Mouse (Mus musculus) urinary bladder, postnatal 10 days (tissue): Measurements from ENCODE around the gene Mfsd6.
"Not testable (repeated sequence)": the region's sequence is repeated elsewhere in the genome, so short reads cannot be mapped to it uniquely, and the experiment has no call there.

Experiments used
- DNase-seq: peaks from one replicate; pipeline ENCODE4 v3.0.0; 2022; ENCODE audit warnings: low spot score

Mfsd6 gene

DNA sequence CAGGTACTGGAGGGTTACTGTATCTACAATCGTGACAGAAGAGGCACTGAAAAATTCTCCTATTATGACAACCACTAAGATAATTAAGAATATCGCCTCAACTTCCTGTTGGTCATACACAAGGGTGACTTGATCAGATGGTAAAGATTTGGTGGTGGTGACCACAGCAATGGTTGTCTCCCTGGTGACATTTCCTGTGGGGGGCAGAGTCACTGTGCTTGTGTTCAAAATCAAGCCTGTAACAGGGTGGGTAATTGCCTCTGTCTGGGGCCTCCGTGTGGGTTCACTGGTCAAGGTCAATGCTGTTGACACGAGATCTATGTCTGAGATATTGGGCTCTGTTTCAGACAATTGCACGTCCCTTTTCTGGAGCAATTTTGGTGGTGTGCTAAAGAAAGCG is 18.5 kb downstream of the Mfsd6 start:
- no peak for DNase-seq

DNA sequence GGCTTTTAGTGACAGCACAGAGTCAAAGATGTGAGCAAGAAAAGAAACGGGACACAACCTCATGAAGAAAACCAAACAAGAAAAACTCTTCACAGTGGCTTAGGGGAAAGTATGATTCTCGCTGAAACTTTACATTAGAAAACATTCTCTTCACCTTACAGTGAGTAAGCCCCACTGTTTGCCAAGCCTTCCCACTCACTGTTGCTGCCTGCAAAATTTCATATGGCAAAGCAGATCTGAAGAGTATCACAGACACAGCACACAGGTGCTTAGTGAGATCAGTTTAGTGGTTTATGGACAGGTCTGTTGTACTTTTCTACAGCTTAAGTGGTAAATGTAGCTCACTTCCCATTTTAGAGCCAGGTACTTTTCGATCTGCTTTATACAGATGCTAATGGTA is 20.2 kb downstream of the Mfsd6 start:
- DNase-seq, result no peak

DNA sequence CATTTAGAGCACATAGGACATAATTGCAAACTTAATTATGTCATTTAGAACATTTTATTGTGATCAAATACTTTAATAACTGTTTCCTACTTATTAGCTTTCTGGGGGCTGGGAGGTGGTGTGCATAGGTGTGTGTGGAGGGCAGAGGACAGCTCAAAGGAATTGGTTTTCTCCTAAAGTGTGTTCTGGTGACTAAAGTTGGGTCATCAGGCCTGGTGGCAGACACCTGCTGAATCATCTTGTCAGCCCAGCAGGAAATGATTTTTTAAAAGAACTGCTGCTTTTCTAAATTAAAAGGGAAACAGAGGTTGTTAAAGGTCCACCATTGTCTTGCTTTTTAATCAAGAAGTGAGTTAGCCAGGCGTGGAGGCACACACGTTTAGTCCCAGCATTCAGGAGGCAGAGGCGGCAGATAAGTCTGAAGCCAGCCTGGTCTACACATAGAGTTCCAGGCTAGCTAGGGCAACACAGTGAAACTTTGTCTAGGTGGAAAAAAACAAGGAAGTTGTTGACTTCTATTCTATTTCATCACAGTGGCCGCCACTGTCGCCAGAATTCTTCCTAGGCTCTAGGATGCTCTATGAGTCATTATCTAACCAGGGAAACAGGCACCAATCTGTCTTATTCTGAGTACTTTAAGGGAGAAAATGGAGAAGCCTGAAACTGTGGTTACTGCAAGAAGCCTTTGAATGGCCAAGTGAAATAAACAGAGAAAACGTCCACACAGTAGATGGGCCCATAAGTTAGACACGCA is 24.3 kb downstream of the Mfsd6 start:
- DNase-seq, result no peak

DNA sequence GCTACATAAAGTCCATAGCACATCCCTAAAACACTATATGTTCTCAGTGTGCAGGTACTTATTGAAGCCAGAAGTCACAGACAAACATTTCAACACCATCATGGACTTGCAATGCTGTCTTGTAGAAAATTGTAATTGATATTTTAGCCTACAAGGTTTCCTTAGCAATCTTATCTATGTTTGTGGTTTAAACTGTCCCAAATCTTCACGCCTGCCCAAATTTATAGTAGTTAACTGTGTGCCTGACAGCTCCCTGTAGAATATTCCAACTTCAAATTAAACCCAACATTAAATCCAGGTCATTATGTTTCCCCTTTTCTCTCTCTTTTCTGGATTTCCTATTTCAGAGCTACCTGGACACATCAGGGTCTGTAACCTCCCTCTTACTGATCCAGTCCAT is 25.3 kb downstream of the Mfsd6 start:
- DNase-seq, result no peak

DNA sequence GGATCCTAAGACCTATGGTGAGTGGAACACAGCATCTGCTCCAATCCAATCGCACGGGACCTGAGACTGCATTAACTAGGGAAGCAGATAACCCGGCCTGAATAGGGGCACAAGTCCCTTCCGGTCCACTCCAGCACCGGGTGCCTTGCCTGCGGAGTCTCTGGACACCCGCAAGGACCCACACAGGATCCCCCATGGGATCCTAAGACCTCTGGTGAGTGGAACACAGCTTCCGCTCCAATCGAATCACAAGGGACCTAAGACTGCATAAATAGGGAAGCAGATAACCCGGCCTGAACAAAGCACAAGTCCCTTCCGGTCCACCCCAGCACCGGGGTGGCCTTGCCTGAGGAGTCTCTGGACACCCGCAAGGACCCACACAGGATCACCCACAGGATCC is 32.8 kb downstream of the Mfsd6 start:
- DNase-seq, result not testable (repeated sequence)

DNA sequence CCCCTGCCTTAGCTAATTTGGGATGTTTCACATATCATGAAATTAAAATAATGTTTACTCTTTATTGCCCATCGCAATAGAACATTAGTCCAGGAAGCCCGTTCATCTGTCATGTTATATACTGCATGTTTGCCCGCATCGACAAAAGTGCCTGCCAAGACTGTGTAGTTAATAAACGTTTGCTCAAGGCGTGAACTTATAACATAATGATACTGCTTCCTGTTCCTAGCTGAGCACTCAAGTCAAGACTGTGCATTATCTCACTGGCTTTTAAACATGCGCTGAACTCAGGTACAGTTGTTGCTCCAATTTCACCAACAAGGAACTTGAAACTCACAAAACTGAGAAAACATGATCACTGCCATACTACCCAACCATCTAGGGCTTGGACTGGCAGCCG is 39.6 kb downstream of the Mfsd6 start:
- no peak for DNase-seq

DNA sequence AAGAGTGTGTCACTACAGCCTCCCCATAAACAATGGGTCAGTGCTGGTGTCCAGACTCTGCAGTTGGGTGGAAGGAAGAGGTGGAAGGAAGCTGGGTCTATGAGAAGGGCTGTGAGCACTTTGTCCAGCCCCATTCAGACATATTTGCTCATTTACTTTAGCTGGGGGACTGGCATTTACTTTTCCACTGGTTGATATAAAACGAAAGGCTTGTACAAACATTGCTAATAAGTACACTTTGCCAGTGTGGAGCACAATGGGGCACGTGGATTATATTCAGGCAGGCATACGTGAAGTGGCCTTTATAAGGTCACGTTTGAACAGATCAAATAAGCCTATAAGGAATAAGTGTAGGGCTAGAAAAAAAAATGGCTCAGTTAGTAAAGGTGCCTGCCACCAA is 43.7 kb downstream of the Mfsd6 start:
- DNase-seq, result no peak

DNA sequence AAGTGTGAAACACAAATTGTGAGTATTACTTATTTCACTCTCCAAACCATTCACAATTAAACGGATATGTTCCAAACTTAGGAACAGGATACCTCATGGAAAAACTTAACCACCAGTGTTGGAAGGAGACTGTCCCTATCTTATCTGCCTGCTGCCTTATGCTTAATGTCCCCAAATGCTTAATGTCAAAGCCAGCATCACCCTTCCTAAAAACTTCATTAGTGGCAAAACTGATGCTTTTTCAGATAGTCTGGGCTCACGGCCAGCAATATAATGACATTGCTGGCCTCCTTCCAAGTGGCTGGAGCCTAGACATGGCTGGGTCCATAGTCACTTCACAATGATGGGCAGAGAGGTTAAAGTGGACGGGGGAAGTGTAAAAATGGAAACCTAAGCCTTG is 50.6 kb downstream of the Mfsd6 start:
- DNase-seq, result no peak

DNA sequence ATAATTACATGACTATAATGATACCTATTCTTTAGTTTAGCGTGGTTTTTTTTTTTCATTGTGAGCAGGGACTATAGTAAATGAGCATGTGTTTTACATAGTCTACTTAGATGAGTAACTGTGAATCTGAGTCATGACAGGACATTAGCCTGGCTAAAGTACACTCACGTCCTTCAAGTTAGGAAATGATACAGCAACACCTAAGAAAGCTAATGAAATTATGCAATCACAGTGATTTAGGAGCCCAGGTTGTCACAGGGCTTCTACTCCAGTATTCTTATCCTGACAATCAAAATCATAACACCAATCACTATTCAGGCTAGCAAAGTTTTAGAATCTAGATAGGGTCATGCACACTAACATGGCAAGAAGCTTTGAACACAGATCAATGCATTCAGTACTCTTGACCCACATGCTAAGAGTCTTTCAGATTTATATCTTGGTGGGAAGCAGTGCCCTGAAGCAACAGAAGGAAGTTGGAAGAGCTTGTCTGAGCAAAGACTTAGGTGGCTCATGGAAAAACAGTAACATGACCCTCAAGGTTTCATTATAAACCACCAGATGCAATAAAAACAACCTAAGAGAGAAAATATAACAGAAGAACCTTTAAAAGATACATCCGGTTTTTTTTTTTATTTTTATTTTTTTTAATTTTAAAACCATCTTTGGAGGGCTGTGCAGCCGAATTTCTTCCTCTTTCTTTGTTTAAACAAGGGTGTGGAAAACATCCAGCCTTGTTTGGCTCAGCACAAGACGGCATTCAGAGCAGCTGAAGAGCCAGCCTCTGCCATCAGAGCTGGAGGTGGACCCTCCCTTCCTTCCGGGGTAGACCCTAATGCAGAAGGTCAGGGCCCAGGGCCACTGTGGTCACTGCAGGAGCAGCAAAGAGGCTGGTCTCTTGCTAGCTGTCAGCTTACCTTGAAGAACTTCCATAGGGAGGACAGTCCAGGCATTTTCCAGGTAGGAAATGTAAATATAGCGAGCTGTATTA is 51.4 kb downstream of the Mfsd6 start:
- no peak for DNase-seq

DNA sequence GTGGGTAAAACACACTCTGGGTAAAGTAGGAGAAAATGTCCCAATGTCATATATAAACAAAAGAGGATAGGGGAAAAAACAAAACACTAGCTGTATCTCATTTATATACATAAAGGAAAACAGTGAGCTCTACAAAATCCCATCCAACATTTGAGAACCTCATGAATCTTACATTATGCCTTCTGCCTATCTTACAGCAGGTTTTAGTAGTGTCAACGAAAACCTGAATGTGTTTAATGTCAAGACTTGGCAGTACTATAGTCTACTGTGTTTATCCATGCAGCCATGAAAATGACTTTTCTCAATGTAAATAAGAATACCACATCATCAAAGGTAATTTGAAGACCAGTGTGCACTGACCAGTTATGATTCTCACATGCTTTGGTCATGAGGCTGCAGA is 57.3 kb downstream of the Mfsd6 start:
- no peak for DNase-seq

DNA sequence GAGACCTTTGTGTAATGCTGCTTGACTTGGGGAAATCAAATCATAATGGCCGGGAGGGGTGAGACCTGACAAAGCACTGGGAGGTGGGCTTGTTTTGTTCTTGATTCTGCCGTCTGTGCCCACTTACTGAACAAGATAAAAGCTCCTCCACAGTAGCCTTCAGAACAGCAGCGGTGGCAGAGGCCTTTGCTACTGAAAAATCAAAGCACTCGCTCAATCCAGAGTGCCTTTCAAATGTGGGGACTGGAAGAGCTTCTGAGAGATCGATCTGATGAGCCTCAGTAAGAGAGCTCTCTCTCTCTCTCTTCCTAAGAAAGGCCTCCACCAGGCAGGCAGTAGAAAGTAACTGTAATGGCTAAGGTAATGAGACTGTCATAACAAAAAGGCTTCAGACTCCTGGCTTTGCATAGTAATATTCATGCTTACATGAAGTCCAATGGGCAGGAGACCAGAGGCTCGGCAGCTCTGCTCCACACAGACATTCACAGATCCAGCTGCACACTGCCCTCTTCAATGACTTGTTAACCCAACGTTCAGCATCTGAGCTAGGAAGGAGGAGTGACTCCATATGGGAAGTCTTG is 58.4 kb downstream of the Mfsd6 start:
- no peak for DNase-seq

DNA sequence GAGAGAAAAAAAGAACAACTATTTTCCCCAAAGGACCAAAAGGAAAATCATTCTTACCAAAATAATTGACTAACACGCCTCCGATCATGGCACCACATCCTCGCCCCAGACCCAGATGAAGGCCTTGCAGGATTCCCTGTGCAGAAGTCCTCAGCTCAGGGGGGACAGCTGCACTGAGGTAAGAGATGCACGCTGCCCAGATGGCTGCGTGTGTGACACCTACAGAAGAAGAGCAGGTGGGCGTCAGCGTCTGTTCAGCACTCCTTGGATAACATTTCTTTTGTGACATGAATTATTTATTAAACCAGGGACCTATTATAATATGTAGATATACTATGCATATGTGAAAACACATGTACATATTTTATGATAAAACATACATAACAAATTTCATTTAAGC is 64.0 kb downstream of the Mfsd6 start:
- no peak for DNase-seq

DNA sequence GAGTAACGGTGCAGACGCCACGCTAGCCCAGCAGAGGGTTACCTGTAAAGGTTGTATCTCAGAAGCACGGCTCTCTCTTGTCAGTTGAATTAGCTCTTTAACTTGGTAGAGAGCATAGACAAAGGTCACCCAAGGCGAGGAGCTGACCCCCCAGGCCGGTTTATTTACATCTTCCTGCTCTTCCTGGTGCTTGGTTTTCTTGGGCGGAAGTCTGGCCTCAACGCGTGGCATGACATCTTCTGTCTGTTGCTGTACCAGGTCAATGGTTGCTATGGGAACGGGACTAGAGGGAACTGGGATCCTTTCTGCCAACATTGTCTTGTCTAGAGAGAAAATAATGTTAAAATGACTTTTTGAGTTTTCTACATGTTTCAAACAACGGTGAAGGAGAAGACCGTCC is 66.5 kb downstream of the Mfsd6 start:
- DNase-seq, result no peak

DNA sequence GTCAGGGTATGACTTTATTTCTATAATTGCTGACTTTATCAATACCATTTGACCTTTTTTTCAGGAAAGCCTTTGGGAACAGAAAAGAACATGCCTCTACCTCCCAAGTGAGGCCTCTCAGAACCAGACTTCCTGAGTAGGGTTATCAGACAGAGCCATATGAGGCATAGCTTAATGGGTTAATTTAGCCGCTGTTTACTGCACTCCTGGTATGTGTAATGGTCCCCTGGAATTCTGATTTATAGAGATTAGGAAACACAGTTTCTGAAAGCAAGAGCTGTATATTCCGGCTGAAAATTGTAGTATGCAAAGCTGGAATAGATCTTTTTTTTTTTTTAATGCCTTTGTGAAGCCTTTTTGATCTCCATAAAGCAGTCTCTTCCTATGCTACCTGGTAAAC is 67.0 kb downstream of the Mfsd6 start:
- DNase-seq, result no peak

DNA sequence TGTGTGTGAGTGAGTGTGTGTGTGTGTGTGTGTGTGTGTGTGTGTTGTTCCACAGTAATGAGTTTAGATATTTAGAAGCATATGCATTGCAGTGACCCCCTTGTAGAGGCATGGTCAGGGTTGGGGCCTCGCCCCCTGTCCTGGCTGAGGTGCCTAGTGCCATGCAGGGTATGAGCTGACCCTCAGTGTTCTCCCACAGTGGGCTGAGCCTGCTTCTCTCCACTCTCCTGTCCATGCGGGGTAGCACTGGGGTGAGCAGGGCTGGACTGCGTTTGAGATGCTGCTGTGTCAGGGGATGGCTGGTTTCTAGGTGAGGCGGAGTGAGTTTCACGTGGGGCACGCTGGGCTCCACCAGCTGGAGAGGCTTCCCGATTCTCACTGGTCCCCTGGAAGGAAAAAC is 69.1 kb downstream of the Mfsd6 start:
- DNase-seq, result no peak

DNA sequence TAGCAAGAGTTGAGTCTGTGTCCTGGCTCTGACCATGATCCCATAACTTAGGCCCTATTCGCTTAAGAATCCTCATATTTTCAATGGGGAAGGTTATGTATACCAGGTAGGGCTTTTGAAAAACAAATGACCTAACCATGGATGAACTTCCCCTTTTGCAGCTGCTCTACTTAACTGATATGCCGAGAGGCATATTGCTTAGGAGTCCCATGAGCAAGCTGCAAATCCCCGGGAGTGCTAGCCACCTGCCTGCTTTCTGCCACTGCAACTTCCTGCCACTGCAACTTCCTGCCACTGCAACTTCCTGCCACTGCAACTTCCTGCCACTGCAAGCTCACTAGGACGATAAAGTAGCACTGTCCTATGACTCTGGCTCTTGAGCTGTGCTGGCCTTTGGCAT is 72.1 kb downstream of the Mfsd6 start:
- no peak for DNase-seq

DNA sequence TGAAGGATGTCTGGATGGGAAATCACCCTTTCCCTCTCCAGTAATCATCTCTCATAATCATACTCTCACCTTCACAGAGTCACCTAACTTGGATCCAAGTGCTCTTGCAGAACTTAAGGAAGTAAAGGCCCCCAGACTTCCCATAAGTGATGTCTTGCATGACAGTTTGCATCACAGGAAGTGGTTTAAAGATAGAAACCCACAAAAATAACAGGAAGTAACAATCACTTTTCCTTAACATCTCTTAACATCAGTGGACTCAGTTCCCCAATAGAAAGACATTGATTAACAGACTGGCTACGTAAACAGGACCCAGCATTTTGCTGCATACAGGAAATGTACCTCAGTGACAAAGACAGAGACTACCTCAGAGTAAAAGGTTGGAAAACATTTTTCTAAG is 73.9 kb downstream of the Mfsd6 start:
- DNase-seq, result no peak

DNA sequence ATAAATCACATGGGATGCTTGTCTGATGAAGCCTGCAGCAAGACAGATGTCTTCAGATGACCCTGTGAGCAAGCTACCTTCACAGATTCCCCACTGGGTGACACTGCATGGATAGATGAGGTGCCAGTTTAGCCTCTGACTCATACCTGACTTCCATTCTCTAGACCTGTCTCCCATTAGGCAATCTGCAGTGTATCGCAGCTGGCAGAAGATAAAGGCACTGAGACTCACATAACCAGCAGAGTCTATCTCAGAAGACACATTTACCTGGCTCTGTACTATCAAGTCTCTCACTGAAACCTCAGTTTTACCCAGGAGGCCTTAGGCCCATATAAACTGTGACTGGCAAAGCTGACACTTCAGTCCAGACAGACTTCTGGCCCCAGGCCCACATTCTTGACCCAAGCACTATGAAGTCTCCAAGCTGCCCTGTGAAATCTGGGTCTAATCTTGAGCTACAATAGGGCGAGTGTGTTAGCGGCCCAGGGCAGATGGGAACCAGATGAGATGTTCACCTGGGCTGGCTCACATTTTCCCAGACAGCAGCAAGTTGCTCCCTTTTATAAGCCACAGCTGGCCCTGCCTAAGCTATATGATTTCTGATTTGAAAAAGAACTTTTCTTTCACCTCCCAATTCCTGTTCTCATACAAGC is 74.5 kb downstream of the Mfsd6 start:
- no peak for DNase-seq

DNA sequence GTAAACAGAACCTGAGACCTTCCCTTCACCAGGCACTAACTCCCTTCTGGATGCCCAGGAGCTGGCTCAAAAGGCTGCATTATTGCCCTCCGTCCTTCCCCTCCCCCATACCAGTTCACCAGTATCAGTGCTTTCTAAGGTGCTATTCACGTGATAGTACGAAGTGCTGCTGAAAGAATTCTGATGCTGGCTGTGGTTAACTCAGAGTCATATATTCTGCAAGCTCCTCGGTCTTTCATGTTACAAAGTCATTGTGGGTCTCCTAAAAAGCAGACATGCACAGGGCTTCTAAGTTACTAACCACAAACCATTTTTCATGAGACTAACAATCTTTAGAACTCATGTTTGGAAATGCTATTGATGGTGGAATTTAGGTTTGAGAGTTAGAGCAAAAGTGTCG is 77.2 kb downstream of the Mfsd6 start:
- DNase-seq, result no peak

DNA sequence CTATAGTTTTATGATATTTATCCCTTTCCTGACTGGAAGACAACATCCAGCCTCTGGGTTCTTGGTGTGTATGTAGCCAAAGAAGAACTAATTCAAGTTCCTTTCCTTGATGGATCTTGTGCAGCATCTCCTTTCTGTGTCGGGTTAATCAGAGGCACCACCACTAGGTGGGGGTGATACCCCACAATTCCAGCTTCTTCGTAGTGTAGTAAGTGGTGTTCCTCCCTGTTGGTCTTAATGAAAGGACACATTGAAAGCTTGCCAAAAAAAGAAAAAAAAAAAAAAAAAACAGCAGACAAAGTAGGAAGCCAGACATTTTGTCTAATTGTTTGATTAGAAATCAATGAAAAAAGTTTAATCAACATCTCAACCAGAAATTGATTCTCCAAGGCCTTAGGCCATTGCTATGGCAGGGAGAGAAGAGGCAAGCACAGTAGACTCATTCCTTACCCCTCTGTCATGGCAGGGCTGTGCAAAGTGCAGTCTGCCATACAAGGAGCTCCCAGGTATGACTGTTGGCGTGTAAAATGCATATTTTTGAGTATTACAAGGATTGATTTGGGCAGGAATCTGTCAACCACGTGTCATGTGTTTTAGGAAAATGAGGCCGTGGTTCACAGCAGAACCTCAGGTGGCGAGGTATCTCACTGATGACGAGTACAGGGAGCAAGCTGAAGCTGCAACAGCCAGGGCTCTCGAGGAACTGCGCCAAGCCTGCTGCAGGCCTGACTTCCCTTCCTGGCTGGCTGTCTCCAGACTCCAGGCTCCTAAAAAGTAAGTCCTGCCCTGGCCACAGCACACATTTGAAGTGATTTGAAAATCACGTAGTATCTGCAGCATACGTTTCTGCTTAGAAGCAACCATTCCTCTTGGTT is 78.9 kb downstream of the Mfsd6 start:
- no peak for DNase-seq

DNA sequence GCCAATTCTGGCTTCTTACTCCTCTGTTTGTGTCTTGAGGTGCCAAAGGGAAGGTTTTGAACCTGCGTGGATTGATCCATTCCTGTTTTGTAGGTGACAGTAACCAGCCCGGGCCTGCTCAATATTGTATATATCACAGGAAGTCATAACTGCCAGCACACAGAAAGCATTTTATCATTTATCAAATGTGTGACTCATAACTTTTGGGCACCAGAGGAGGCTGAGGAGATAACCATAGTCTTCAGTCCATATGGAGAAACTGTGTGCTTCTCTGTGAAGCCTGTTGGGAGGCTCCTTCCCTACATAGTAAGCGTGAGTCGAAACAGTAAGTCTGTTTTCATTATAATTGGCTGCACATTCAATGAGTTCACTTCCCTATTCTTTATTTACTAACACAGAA is 86.5 kb downstream of the Mfsd6 start:
- DNase-seq, result no peak

DNA sequence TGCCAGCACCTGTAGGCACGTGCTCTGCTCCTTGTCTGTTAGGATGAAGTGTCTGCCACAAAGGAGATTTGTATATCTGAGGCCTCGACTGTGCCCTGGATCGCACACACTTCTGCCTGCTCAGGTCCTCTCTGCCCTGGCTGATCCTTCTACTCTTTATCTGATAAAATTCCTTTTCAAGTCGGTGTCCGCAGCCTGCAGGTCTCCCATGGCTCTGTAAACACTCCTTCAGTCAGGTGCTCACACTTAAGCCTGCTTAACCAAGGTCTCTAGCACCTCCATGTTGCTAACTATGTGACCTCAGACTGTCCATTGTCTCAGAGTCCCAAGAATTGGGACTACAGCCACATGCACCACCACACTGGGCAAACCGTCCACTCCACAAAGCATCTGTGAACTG is 87.0 kb downstream of the Mfsd6 start:
- DNase-seq, result no peak
